Mouse (Mus musculus): ENCODE measurements around the gene Mup3.
"Not testable (repeated sequence)": the region's sequence is repeated elsewhere in the genome, so short reads cannot be mapped to it uniquely, and the experiment has no call there.

- not testable (repeated sequence) for TF ChIP-seq POLR2A (IDR thresholded peaks at IDR 0.05; ENCODE audit: control insufficient read depth, extremely low read depth, insufficient read depth, low read length, poor library complexity); CTCF (IDR thresholded peaks at IDR 0.05; ENCODE audit: borderline replicate concordance, control insufficient read depth, extremely low read depth, insufficient read depth, low read length, poor library complexity)
Measured at GRCm38 (mm10) chr4:62054780-62055179, 32.4 kb downstream of the Mup3 start.

Measured in thymus, adult 2 months (tissue).